Mouse (Mus musculus): ENCODE data around the gene Nup98. TPM values are rescaled to one million over a fixed set of nuclear protein-coding genes. Genes with fewer than 3 reads are reported as not detected.

Nup98 gene
- total RNA-seq, 1 experiment: 59.4 TPM

- H3K9me3 ChIP-seq (ENCODE audit: control insufficient read depth, insufficient read depth, low read depth, low read length): no peaks in the 10 kb centered on the region
- H3K36me3 ChIP-seq (ENCODE audit: control insufficient read depth, insufficient read depth, low read length, poor library complexity, severe bottlenecking): peaks cover 9% of the 10 kb centered on the region
- no peak overlapping the region for H3K9ac ChIP-seq (ENCODE audit: insufficient read depth, low read depth, low read length, poor library complexity, severe bottlenecking)
- in situ Hi-C loops (cut with MboI; ENCODE audit: low sequenced_read_pairs in 2 of 2, unreplicated experiment in 2 of 2): no loop called here
- no peak overlapping the region for H3K4me3 ChIP-seq (ENCODE audit: insufficient read depth in 1 of 2, low read depth in 1 of 2, low read length in 2 of 2, poor library complexity in 1 of 2, severe bottlenecking in 1 of 2)
- no peak for DNase-seq (ENCODE audit: low read depth, low spot score)
- H3K4me1 ChIP-seq (ENCODE audit: control insufficient read depth in 2 of 2, insufficient read depth in 2 of 2, low read length in 2 of 2, poor library complexity in 1 of 2): no peaks in the 10 kb centered on the region
- TF ChIP-seq CHD2 (IDR thresholded peaks at IDR 0.05; ENCODE audit: low read depth, low read length): no peak
- no peak for TF ChIP-seq HCFC1 (IDR thresholded peaks at IDR 0.05; ENCODE audit: borderline replicate concordance, insufficient read depth, low read length)
- no peak for TF ChIP-seq ZC3H11A (IDR thresholded peaks at IDR 0.05; ENCODE audit: borderline replicate concordance, low read depth, low read length)
- no peak for TF ChIP-seq ZNF384 (IDR thresholded peaks at IDR 0.05; ENCODE audit: low read depth, low read length)
- TF ChIP-seq MAFK (IDR thresholded peaks at IDR 0.05; ENCODE audit: insufficient read depth, low read depth, low read length): no peak
- no peak overlapping the region for H3K27ac ChIP-seq (ENCODE audit: insufficient read depth, low read depth, low read length, poor library complexity, severe bottlenecking)
These were observed 56.3 kb downstream of the Nup98 start for GRCm38 (mm10) chr7:102153691-102154090.

GRCm38 (mm10) chr7:102137898-102138297 lies 72.1 kb downstream of the Nup98 start:
- in situ Hi-C loops (cut with MboI; ENCODE audit: low sequenced_read_pairs in 2 of 2, unreplicated experiment in 2 of 2): loop anchor here (5.0 to 25.0 kb wide), 2 partner anchors 39 to 324 kb away; no protein-coding TSS in a partner anchor
- Histone ChIP-seq H3K9ac (ENCODE audit: insufficient read depth, low read depth, low read length, poor library complexity, severe bottlenecking) (no peak overlapping the region), H3K4me3 (ENCODE audit: insufficient read depth in 1 of 2, low read depth in 1 of 2, low read length in 2 of 2, poor library complexity in 1 of 2, severe bottlenecking in 1 of 2) (no peak overlapping the region), H3K9me3 (ENCODE audit: control insufficient read depth, insufficient read depth, low read depth, low read length) (no peaks in the 10 kb centered on the region), H3K4me1 (ENCODE audit: control insufficient read depth in 2 of 2, insufficient read depth in 2 of 2, low read length in 2 of 2, poor library complexity in 1 of 2) (no peaks in the 10 kb centered on the region), H3K27ac (ENCODE audit: insufficient read depth, low read depth, low read length, poor library complexity, severe bottlenecking) (no peak overlapping the region), H3K36me3 (ENCODE audit: control insufficient read depth, insufficient read depth, low read length, poor library complexity, severe bottlenecking) (peaks cover 23% of the 10 kb centered on the region)
- DNase-seq (ENCODE audit: low read depth, low spot score): no peak
- no peak for TF ChIP-seq ZC3H11A (IDR thresholded peaks at IDR 0.05; ENCODE audit: borderline replicate concordance, low read depth, low read length)
- TF ChIP-seq HCFC1 (IDR thresholded peaks at IDR 0.05; ENCODE audit: borderline replicate concordance, insufficient read depth, low read length): no peak
- no peak for TF ChIP-seq ZNF384 (IDR thresholded peaks at IDR 0.05; ENCODE audit: low read depth, low read length)
- TF ChIP-seq CHD2 (IDR thresholded peaks at IDR 0.05; ENCODE audit: low read depth, low read length): no peak
- peak; percentile 99 for TF ChIP-seq MAFK (IDR thresholded peaks at IDR 0.05; ENCODE audit: insufficient read depth, low read depth, low read length)

GRCm38 (mm10) chr7:102137464-102137863 lies 72.5 kb downstream of the Nup98 start:
- DNase-seq (ENCODE audit: low read depth, low spot score): peak; percentile 50
- Histone ChIP-seq H3K9me3 (ENCODE audit: control insufficient read depth, insufficient read depth, low read depth, low read length) (no peaks in the 10 kb centered on the region), H3K4me1 (ENCODE audit: control insufficient read depth in 2 of 2, insufficient read depth in 2 of 2, low read length in 2 of 2, poor library complexity in 1 of 2) (peaks cover 0 to 2% of the 10 kb centered on the region in 2 experiments; a peak in 1 of 4 replicates), H3K27ac (ENCODE audit: insufficient read depth, low read depth, low read length, poor library complexity, severe bottlenecking) (no peak overlapping the region), H3K4me3 (ENCODE audit: insufficient read depth in 1 of 2, low read depth in 1 of 2, low read length in 2 of 2, poor library complexity in 1 of 2, severe bottlenecking in 1 of 2) (no peak overlapping the region), H3K9ac (ENCODE audit: insufficient read depth, low read depth, low read length, poor library complexity, severe bottlenecking) (no peak overlapping the region), H3K36me3 (ENCODE audit: control insufficient read depth, insufficient read depth, low read length, poor library complexity, severe bottlenecking) (peaks cover 22% of the 10 kb centered on the region)
- TF ChIP-seq ZNF384 (IDR thresholded peaks at IDR 0.05; ENCODE audit: low read depth, low read length) (peak; percentile 42; the same call in 1 of the 2 replicates), ZC3H11A (IDR thresholded peaks at IDR 0.05; ENCODE audit: borderline replicate concordance, low read depth, low read length) (no peak)
- in situ Hi-C loops (cut with MboI; ENCODE audit: low sequenced_read_pairs in 2 of 2, unreplicated experiment in 2 of 2): loop anchor here (5.0 to 25.0 kb wide), 2 partner anchors 40 to 325 kb away; no protein-coding TSS in a partner anchor

GRCm38 (mm10) chr7:102132395-102132794 lies 77.6 kb downstream of the Nup98 start:
- Histone ChIP-seq H3K4me1 (ENCODE audit: control insufficient read depth in 2 of 2, insufficient read depth in 2 of 2, low read length in 2 of 2, poor library complexity in 1 of 2) (peaks cover 0 to 2% of the 10 kb centered on the region in 2 experiments; a peak in 1 of 4 replicates), H3K27ac (ENCODE audit: insufficient read depth, low read depth, low read length, poor library complexity, severe bottlenecking) (no peak overlapping the region; the same call in 1 of the 2 replicates), H3K9ac (ENCODE audit: insufficient read depth, low read depth, low read length, poor library complexity, severe bottlenecking) (no peak overlapping the region), H3K4me3 (ENCODE audit: insufficient read depth in 1 of 2, low read depth in 1 of 2, low read length in 2 of 2, poor library complexity in 1 of 2, severe bottlenecking in 1 of 2) (no peak overlapping the region), H3K9me3 (ENCODE audit: control insufficient read depth, insufficient read depth, low read depth, low read length) (no peaks in the 10 kb centered on the region), H3K36me3 (ENCODE audit: control insufficient read depth, insufficient read depth, low read length, poor library complexity, severe bottlenecking) (peaks cover 35% of the 10 kb centered on the region)
- TF ChIP-seq HCFC1 (IDR thresholded peaks at IDR 0.05; ENCODE audit: borderline replicate concordance, insufficient read depth, low read length): no peak
- no peak for TF ChIP-seq MAFK (IDR thresholded peaks at IDR 0.05; ENCODE audit: insufficient read depth, low read depth, low read length)
- no peak for TF ChIP-seq ZNF384 (IDR thresholded peaks at IDR 0.05; ENCODE audit: low read depth, low read length)
- TF ChIP-seq ZC3H11A (IDR thresholded peaks at IDR 0.05; ENCODE audit: borderline replicate concordance, low read depth, low read length): no peak
- no peak for TF ChIP-seq CHD2 (IDR thresholded peaks at IDR 0.05; ENCODE audit: low read depth, low read length)
- no peak for DNase-seq (ENCODE audit: low read depth, low spot score)
- in situ Hi-C loops (cut with MboI; ENCODE audit: low sequenced_read_pairs in 2 of 2, unreplicated experiment in 2 of 2): loop anchor here in 1 of 2 experiments (25.0 kb wide), 1 partner anchor 330 kb away; no protein-coding TSS in a partner anchor
